Mouse (Mus musculus) ovary, adult 18-20 months (tissue): ENCODE data around the gene Dync2li1.

Experiments used
- DNase-seq: peaks from one replicate; pipeline ENCODE4 v3.0.0; 2022; ENCODE audit warnings: low spot score, mixed read lengths

Dync2li1 gene

DNA sequence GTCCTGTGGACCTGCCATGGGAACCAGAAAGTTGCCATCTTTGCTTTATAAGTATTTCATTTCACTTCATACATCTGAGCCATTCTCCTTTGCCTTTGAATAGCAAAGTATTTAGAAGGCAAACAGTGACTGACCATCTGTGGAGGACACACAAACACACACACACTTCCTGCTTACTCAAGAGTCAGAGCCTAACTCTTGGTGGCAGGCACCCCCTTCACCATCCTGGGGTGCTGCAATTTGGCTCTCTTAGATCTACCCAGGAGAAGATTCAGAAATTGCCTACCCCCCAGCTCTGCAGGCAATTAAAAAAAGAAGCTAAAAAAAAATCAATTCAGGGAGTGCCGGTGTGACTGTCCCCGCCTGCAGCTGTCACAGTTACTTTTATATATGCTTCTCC lies 20.2 kb downstream of the Dync2li1 start:
- DNase-seq: no peak

DNA sequence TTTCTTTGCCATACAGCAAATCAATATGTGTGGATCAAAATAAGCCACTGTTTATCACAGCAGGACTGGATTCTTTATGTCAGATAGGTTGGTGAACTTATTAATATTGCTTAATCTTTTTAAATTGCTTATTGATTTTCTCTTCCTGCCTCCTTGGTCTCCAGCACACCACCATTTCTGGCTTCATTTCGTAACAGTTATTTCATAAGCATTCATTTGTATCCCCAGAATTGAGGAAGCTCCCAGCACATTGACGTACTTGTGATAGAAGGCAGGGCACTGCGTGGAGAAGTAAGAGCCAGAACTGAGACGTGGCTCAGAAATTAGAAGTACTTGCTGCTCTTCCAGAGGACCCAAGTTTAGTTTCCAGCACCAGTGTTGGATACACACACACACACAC lies 21.3 kb downstream of the Dync2li1 start:
- DNase-seq: no peak

GRCm38 (mm10) chr17:84650302-84651017 lies 24.2 kb downstream of the Dync2li1 start:
- no peak for DNase-seq

- DNase-seq: no peak
Observed at GRCm38 (mm10) chr17:84653544-84653943, 27.2 kb downstream of the Dync2li1 start.

DNA sequence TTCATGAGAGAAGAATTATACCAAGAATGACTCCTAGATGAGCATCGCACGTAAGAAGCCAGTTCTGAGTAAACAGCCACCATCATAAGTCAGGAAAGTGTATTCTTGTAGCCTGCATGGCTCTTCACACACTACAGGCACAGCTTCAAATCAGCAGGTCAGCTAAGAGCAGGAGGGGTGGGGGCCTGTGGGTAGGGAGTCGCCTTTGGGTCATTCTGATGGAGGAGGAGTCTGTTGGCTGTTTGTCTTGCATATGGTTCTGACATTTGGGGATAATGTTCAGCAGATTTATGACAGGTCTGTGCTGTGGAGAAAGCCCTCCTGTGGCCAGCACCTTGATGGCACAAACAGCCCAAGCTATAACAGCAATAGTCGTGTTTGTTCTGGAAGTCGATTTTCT lies 29.9 kb downstream of the Dync2li1 start:
- DNase-seq: no peak

GRCm38 (mm10) chr17:84656653-84657421 lies 30.5 kb downstream of the Dync2li1 start:
- DNase-seq: no peak

DNA sequence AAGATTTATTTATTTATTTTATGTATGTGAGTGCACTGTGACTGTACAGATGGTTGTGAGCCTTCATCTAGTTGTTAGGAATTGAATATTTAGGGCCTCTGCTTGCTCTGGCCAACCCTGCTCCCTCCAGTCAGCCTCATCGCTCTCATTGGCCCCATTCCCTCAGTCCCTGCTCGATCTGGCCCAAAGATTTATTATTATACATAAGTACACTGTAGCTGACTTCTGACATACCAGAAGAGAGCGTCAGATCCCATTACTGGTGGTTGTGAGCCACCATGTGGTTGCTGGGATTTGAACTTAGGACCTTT lies 31.1 kb downstream of the Dync2li1 start:
- no peak for DNase-seq

- no peak for DNase-seq
Observed at GRCm38 (mm10) chr17:84657782-84658181, 31.5 kb downstream of the Dync2li1 start.

DNA sequence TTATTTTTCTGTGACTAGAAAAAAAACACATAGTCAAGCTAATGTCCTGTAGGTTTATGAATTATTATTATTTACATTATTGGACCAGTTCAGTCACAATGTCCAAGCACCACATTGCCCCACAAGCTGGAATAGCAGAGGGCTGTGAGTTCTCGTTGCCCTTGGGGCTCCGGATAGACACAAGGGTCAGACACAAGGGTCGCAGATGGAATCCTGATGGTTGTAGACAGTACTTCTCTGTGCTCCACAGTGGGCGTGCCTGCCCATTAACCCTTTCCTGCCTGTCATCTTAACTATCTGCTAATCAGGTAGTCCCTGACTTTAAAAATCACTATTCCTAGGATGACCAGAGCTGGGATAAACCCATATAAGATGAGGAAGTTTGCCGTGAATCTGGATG lies 31.9 kb downstream of the Dync2li1 start:
- no peak for DNase-seq

GRCm38 (mm10) chr17:84658951-84659350 lies 32.7 kb downstream of the Dync2li1 start:
- no peak for DNase-seq

DNA sequence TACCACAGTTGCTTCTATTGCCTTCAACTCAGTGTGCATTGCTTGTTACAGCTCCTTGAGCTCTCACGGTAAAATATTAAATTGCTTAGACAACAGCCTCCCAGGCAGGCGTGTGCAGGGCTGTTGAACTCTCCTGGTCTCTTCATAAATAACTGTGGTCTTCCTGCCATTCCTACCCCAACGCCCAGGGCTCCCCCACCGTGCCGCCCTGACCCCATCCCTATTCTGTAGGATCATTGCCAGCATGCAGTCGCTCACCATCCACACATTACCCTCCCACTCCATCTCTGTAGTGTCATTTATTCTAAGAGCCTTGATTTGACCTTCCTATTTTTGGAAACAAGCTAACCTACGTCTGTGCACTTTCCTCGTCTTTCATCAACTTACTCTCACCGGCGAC lies 38.8 kb downstream of the Dync2li1 start:
- no peak for DNase-seq

DNA sequence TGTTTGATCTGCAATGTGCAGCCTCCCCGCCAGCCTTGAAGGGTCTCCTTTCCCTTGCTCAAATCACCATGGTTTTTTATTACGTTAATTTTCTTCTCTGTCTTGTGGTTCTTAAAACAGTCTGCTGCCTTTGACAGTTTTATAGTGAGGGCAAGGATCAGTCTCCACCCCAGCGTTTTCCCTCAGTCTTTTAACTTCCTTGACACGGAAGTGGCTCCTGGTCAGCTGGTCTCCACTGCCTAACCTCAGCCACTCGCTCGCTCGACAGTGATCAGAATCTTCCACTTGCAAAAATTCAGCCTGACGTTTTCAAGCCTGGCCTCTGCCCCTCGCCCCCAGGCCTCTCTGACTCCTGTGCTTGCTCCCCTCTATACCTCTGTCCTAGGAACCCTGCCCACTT lies 39.4 kb downstream of the Dync2li1 start:
- DNase-seq: no peak

DNA sequence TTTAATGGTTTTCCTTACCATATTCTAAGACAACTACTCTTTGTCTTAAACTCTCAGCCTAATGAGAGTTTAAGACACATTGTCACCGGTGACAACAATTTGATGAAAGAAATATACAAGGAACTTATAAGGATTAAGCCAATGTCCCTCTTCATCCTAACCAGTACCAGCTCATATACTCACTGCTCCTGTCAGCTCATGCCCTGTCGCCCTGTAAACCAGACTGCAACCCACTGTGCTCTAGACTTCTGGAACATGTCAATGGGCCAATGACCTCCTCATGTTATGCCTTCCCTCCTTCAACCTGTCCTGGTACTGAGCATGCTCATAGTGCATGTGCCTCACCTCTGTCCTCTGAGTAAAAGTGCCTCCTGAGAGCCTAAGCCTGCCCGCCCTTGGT lies 41.6 kb downstream of the Dync2li1 start:
- no peak for DNase-seq

DNA sequence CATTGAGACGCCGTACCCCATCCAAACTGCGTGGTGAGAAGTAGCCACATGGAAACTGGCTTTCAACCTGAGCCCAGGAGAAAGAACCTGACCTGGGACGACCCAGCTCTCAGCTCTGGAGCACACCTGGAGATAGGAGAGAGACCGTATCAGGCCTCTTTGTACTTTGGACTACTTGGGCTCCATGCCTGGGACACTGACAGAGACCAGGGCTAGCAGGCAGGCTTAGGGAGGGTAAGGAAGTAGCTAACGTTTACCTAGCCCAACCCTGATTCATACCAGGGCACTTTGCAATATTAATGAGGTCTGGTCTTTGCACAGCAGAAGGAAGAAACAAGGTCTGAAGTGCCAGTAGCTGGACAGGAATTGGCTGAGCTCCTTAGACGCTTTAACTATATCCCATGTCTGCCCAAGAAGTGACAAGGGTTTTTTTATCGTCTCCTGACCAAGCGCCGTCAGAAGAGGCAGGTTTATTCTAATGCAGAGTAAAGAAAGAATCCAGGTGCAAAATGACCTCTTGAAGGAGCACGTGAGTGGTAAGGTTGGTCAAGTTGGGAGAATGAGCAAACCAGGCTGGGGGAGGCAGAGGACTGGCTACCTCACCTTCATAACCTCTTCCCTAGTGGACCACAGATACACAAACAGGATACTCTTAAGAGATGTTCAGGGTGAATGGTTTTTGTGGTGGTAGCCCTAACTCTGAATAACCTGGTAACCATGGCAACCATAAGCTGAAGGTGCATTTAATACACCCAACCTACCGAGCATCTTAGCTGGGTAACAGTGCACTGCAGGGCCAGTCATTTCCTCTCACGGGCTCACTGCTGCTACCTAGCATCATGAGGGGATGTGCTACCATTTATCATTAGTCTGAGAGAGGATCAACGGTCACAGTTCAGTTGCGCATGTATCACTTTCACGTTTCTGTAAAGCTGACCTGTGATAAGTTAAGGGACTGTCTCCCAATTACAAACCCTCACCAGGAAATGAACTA lies 46.4 kb downstream of the Dync2li1 start:
- no peak for DNase-seq

DNA sequence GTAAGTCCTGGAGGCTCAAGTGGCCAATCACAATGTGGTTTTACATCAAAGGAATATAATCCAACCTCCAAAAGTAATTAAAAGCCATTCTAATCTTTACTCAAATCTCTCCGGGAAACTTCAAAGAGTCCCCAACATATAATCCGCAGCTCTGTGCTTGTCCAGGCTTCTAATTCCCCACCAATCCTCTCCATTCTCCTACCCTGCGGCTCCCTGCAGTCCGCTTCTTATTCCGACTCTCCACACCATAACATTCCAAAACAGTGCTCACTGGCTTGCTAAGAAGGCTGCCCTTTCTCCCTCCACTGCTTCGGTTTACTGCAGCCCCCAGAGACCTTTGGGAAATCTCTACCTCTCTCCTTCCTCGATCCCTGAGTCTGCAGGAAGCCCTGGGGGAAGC lies 47.8 kb downstream of the Dync2li1 start:
- no peak for DNase-seq

- DNase-seq: no peak
Observed at GRCm38 (mm10) chr17:84675204-84675603, 48.9 kb downstream of the Dync2li1 start.

GRCm38 (mm10) chr17:84675951-84676366 lies 49.7 kb downstream of the Dync2li1 start, which contains the start of gene Abcg8:
Abcg8 (plus strand) TSS chr17:84676302.
- no peak for DNase-seq

- no peak for DNase-seq
Observed at GRCm38 (mm10) chr17:84677595-84677994, 51.3 kb downstream of the Dync2li1 start.

GRCm38 (mm10) chr17:84681670-84682069 lies 55.4 kb downstream of the Dync2li1 start:
- no peak for DNase-seq

DNA sequence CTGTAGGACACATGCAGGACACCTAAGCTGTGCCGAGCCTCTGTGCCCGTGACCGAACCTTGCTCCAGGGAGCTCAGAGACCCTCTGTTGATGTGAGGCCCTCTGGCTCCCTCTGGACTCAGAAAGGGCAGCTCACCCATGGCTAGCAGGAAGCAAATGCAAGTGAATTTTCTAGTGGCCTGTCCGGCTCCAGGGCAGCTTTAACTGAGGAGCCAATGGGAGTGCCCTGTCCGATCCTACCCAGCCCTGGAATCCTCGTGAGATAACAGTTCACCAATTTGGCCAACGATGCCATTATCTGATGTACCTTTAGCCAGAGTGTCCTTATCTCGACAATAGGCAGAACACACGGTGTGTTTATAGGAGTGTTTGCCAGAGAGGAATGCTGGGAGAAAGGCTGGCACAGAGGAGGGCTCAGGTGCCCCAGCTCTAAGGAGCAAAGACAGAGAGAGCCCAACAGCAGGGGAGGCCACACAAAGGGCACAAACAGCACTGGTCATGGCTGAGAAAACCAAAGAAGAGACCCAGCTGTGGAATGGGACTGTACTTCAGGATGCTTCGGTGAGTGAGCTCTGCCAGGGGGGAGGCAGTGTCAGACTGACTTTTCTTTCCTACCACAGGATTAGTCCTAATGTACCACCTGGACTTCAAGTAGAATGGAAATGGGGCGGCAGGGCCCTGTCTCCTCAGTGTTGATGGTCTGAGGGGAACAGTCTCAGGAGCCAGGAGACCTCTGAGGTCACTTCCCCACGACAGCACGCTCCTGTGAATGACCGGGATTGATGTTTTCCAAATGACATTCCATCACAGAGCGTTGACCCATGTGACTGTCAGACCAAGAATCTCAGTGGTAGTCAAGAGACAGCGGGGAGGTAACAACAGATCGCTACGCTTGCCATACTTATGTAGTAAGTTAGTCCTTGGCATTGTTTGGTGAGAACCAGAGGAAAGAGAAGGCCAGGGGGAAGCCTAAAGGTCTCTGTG lies 56.7 kb downstream of the Dync2li1 start, which contains the start of gene Abcg5:
Abcg5 (minus strand) TSS at position 278 of the 984 bp plus-strand sequence.
- DNase-seq: no peak

- no peak for DNase-seq
Observed at GRCm38 (mm10) chr17:84684284-84684683, 58.0 kb downstream of the Dync2li1 start.
